Mouse (Mus musculus) G1E (cell line): ENCODE results near the gene Cdcp2. TPM values are rescaled to one million over a fixed set of nuclear protein-coding genes. Genes with fewer than 3 reads are reported as not detected.

Source experiments
- ATAC-seq: 2 replicates; pipeline ENCODE4 v1.8.0; 2016; ENCODE audit warnings: mild to moderate bottlenecking; ENCODE audit not compliant: insufficient number of reproducible peaks, poor library complexity, low FRiP score, severe bottlenecking; ENCODE audit errors: extremely low read depth
- DNase-seq: peaks from one replicate; pipeline ENCODE4 v3.0.0; 2012; ENCODE audit warnings: low spot score
- H3K27me3 ChIP-seq: 2 replicates; pipeline ENCODE4 v1.6.1; 2012; ENCODE audit warnings: mild to moderate bottlenecking, low read length, inconsistent platforms; ENCODE audit not compliant: insufficient read depth
- H3K36me3 ChIP-seq: replicated peaks from 2 replicates; pipeline ENCODE3; 2012; ENCODE audit warnings: mild to moderate bottlenecking, inconsistent platforms
- H3K4me1 ChIP-seq: 2 replicates; pipeline ENCODE4 v1.6.1; 2012; ENCODE audit warnings: low read depth, low read length, inconsistent platforms, mixed read lengths; ENCODE audit not compliant: insufficient read depth
- H3K4me3 ChIP-seq: 2 replicates; pipeline ENCODE4 v1.5.1; 2012; ENCODE audit warnings: low read depth, mild to moderate bottlenecking, inconsistent platforms, low read length, moderate library complexity, mixed read lengths
- H3K9me3 ChIP-seq: replicated peaks from 2 replicates; pipeline ENCODE4 v1.6.1; 2012; ENCODE audit warnings: inconsistent platforms
- CTCF ChIP-seq: IDR thresholded peaks from 2 replicates; pipeline ENCODE4 v1.5.1; 2012; ENCODE audit warnings: low read depth, low read length, inconsistent platforms, mixed read lengths
- GATA1 ChIP-seq: IDR thresholded peaks from 2 replicates; pipeline ENCODE4 v1.6.1; 2012; ENCODE audit warnings: borderline replicate concordance, low read length, inconsistent platforms, mixed read lengths
- GATA2 ChIP-seq: IDR thresholded peaks from 2 replicates; pipeline ENCODE4 v1.6.1; 2012; ENCODE audit warnings: low read depth, low read length, inconsistent platforms, borderline replicate concordance
- POLR2AphosphoS5 ChIP-seq: IDR thresholded peaks from 2 replicates; pipeline ENCODE4 v1.6.1; 2012; ENCODE audit warnings: low read depth, low read length, inconsistent platforms; ENCODE audit not compliant: insufficient replicate concordance
- TAL1 ChIP-seq: conservative IDR thresholded peaks from 2 replicates; pipeline ENCODE4 v1.6.1; 2012; ENCODE audit warnings: low read depth, low read length, inconsistent platforms, mixed read lengths
- polyA plus RNA-seq: library from polyadenylated mRNA; stranded (reverse); fragments of >175 nt; gene quantifications from 2 replicates; pipeline ENCODE4 v1.2.3, GENCODE M21; 2012
- total RNA-seq, 2 experiments: library from RNA; stranded (forward) in 1 of 2; stranded (reverse) in 1 of 2; fragments of 200-1000 nt in 1 of 2; fragments of >200 nt in 1 of 2; fragmentation: Nextera tagmentation in 1 of 2; gene quantifications; 2 replicates each; pipeline ENCODE4 v1.2.3; 2014 to 2017

Gene Cdcp2
- total and polyA plus RNA-seq, 3 experiments: 0.11 TPM; not detected in 2

DNA sequence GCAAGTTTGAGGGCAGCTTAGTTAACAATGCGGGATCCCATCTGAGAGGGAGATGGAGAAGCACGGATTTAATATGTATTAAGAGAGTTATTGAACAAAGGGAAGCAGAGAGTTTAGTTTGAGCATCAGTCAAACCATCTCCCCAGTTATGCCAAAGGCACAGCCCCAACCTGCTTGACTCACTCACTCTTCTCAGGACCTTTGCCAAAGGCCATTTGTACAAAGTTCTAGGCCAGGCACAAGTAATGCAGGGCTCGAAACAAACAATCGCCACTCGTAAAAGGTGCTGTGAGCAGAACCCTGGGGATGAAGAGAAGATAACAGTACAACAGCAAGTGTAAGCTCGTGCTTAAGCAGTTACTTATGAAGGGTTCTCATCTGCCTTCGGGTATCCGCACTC, 55.9 kb downstream of the Cdcp2 start:
- Histone ChIP-seq H3K36me3 (peaks cover 80% of the 10 kb centered on the region), H3K4me3 (no peak overlapping the region), H3K4me1 (no peaks in the 10 kb centered on the region), H3K9me3 (no peaks in the 10 kb centered on the region), H3K27me3 (no peaks in the 10 kb centered on the region)
- no peak for ATAC-seq
- TF ChIP-seq GATA1 (no peak), GATA2 (no peak), TAL1 (no peak), CTCF (no peak), POLR2AphosphoS5 (no peak)
- DNase-seq: no peak

DNA sequence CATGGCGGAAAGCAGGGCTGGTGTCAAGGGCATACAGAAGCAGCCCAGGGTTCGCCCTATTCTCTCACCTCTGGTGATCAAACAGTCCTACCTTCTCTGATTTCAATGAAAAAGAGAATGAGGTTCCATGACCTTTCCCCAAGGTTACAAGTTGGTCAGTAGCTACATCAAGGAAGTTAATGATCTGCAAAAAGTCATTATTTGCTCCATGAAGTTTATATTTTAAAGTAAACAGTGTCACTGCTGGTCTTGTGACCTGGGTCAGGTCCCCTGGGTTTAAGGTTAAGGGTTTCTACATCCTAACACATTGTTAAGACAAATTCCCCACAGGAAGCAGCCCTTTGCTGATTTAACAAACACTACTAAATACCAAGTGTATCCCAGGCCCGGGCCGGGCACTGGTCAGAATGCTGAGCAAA, 60.3 kb downstream of the Cdcp2 start:
- DNase-seq (no peak), ATAC-seq (no peak)
- H3K9me3 ChIP-seq: no peaks in the 10 kb centered on the region
- no peaks in the 10 kb centered on the region for H3K27me3 ChIP-seq
- 0 out of 2 replicates have a peak, but pooled peaks cover 3% of the 10 kb centered on the region for H3K4me1 ChIP-seq
- H3K4me3 ChIP-seq: no peak overlapping the region
- peaks cover 78% of the 10 kb centered on the region for H3K36me3 ChIP-seq
- TF ChIP-seq CTCF (no peak), POLR2AphosphoS5 (no peak), TAL1 (no peak), GATA1 (no peak), GATA2 (no peak)

DNA sequence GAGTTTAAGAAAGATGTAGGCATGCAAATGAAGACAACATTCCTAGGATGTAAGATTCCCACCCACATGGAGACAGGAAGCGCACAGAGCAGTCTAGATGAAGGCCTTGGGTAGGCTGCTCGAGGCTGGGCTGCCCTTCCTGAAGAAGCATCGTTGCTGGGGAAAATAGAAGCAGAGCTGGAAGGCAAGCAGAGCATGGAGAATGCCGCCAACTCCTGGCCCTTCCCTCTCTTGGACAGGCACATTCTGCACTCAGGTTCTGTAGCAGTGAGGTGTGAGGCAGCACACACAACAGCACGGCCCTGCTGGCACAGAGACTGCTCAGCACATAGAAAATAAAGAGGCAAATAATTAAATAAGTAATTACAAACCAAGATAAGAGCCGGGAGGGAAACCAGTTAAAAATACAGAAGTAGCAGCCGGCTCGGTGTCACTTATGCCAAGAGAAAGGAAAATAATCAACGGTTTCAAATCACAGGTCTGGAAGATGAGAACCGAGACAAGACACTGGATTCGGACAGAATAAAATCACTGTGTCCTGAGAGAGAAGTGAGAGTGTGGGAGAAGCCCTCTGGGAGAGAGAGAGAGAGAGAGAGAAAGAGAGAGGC, 62.6 kb downstream of the Cdcp2 start:
- peaks cover 7% of the 10 kb centered on the region; the same call in 1 of the 2 replicates for H3K4me1 ChIP-seq
- H3K4me3 ChIP-seq: no peak overlapping the region
- H3K9me3 ChIP-seq: no peaks in the 10 kb centered on the region
- peaks cover 73% of the 10 kb centered on the region for H3K36me3 ChIP-seq
- TF ChIP-seq CTCF: no peak
- TF ChIP-seq GATA2: no peak
- no peak for TF ChIP-seq TAL1
- TF ChIP-seq GATA1: no peak
- no peak for TF ChIP-seq POLR2AphosphoS5
- no peak for ATAC-seq
- H3K27me3 ChIP-seq: no peaks in the 10 kb centered on the region
- no peak for DNase-seq

GRCm38 (mm10) chr4:107160181-107160580, 63.5 kb downstream of the Cdcp2 start:
- no peak for ATAC-seq
- DNase-seq: no peak
- Histone ChIP-seq H3K36me3 (peaks cover 74% of the 10 kb centered on the region), H3K4me1 (peaks cover 7% of the 10 kb centered on the region; the same call in 1 of the 2 replicates), H3K9me3 (no peaks in the 10 kb centered on the region), H3K4me3 (no peak overlapping the region), H3K27me3 (no peaks in the 10 kb centered on the region)
- TF ChIP-seq TAL1: no peak
- no peak for TF ChIP-seq POLR2AphosphoS5
- no peak for TF ChIP-seq GATA2
- no peak for TF ChIP-seq CTCF
- no peak for TF ChIP-seq GATA1

Other genes starting within 250 kb of the Cdcp2 start
- 232 and 311 TPM in 2 replicates for gene Ssbp3, start 186.2 kb upstream of the Cdcp2 start, total RNA-seq (2014; fragmentation: Nextera tagmentation)
- 27.5 and 46.6 TPM in 2 replicates for gene Ssbp3, start 186.2 kb upstream of the Cdcp2 start, total RNA-seq (2017)
- 685 and 787 TPM in 2 replicates for gene Ssbp3, start 186.2 kb upstream of the Cdcp2 start, polyA plus RNA-seq
- gene Mrpl37, start 30.0 kb upstream of the Cdcp2 start, total RNA-seq (2014; fragmentation: Nextera tagmentation): 95.0 and 125 TPM in 2 replicates
- gene Mrpl37, start 30.0 kb upstream of the Cdcp2 start, total RNA-seq (2017): 50.0 and 50.4 TPM in 2 replicates
- gene Mrpl37, start 30.0 kb upstream of the Cdcp2 start, polyA plus RNA-seq: 41.0 and 51.9 TPM in 2 replicates
- 4.3 and 5.3 TPM in 2 replicates for gene Cyb5rl, start 29.9 kb upstream of the Cdcp2 start, total RNA-seq (2014; fragmentation: Nextera tagmentation)
- gene Cyb5rl, start 29.9 kb upstream of the Cdcp2 start, total RNA-seq (2017): 4.2 and 5.2 TPM in 2 replicates
- 3.8 and 4.3 TPM in 2 replicates for gene Cyb5rl, start 29.9 kb upstream of the Cdcp2 start, polyA plus RNA-seq
- 191 and 209 TPM in 2 replicates for gene Tmem59, start 81.5 kb downstream of the Cdcp2 start, total RNA-seq (2014; fragmentation: Nextera tagmentation)
- 89.2 and 113 TPM in 2 replicates for gene Tmem59, start 81.5 kb downstream of the Cdcp2 start, total RNA-seq (2017)
- 74.2 and 102 TPM in 2 replicates for gene Tmem59, start 81.5 kb downstream of the Cdcp2 start, polyA plus RNA-seq
- 26.5 and 65.8 TPM in 2 replicates for gene Tceanc2, start 82.2 kb downstream of the Cdcp2 start, total RNA-seq (2014; fragmentation: Nextera tagmentation)
- 15.1 and 15.8 TPM in 2 replicates for gene Tceanc2, start 82.2 kb downstream of the Cdcp2 start, total RNA-seq (2017)
- 13.4 and 17.6 TPM in 2 replicates for gene Tceanc2, start 82.2 kb downstream of the Cdcp2 start, polyA plus RNA-seq
- 0.75 TPM in 1 of 2 replicates, not detected in the other for gene Ldlrad1, start 112.3 kb downstream of the Cdcp2 start, total RNA-seq (2014; fragmentation: Nextera tagmentation)
- not detected in 2 replicates for gene Ldlrad1, start 112.3 kb downstream of the Cdcp2 start, total RNA-seq (2017)
- not detected in 2 replicates for gene Ldlrad1, start 112.3 kb downstream of the Cdcp2 start, polyA plus RNA-seq
- 20.7 and 23.9 TPM in 2 replicates for gene Lrrc42, start 156.6 kb downstream of the Cdcp2 start, total RNA-seq (2014; fragmentation: Nextera tagmentation)
- gene Lrrc42, start 156.6 kb downstream of the Cdcp2 start, total RNA-seq (2017): 13.1 and 15.0 TPM in 2 replicates
- gene Lrrc42, start 156.6 kb downstream of the Cdcp2 start, polyA plus RNA-seq: 13.9 and 15.7 TPM in 2 replicates
- 37.5 and 44.7 TPM in 2 replicates for gene Hspb11, start 156.7 kb downstream of the Cdcp2 start, total RNA-seq (2014; fragmentation: Nextera tagmentation)
- gene Hspb11, start 156.7 kb downstream of the Cdcp2 start, total RNA-seq (2017): 31.0 and 33.8 TPM in 2 replicates
- gene Hspb11, start 156.7 kb downstream of the Cdcp2 start, polyA plus RNA-seq: 8.9 and 9.1 TPM in 2 replicates
- gene Dio1, start 210.3 kb downstream of the Cdcp2 start, total RNA-seq (2014; fragmentation: Nextera tagmentation): not detected in 2 replicates
- gene Dio1, start 210.3 kb downstream of the Cdcp2 start, total RNA-seq (2017): not detected in 2 replicates
- not detected in 2 replicates for gene Dio1, start 210.3 kb downstream of the Cdcp2 start, polyA plus RNA-seq
- gene Yipf1, start 217.5 kb downstream of the Cdcp2 start, total RNA-seq (2014; fragmentation: Nextera tagmentation): 26.8 and 27.5 TPM in 2 replicates
- 35.8 and 45.5 TPM in 2 replicates for gene Yipf1, start 217.5 kb downstream of the Cdcp2 start, total RNA-seq (2017)
- 8.8 and 13.4 TPM in 2 replicates for gene Yipf1, start 217.5 kb downstream of the Cdcp2 start, polyA plus RNA-seq